Mouse (Mus musculus): ENCODE measurements at regions not wholly inside any gene's neighbourhood (a gene's known extent, or its start where the extent isn't known, plus 50 kb on each side); places are given as distances from the start of the nearest gene placed in this dataset.

DNA sequence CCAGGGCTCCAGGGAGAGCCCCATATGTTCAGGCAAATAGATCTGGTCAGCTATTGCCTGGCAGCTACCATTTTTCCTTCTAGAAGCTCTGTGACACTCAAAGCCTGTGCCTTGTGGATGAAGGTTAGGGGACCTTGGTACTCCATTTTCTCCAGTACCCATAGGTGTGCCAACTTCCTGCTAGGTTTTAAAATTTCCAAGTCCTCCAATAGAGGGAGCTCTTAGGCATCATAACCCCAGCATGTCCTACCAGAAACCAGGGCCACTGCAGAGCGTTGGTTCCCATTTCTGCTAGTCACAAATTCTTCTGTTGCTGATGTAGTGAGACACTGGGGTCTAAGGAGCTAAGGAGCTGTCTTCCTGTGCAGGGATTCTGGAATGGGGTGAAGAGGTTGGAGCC lies 165.3 kb upstream of the Glra1 start:
- DNase-seq (ENCODE audit: low spot score), result no peak

GRCm38 (mm10) chr11:55772538-55772937 lies 164.5 kb upstream of the Glra1 start:
- DNase-seq (ENCODE audit: low spot score), result no peak

DNA sequence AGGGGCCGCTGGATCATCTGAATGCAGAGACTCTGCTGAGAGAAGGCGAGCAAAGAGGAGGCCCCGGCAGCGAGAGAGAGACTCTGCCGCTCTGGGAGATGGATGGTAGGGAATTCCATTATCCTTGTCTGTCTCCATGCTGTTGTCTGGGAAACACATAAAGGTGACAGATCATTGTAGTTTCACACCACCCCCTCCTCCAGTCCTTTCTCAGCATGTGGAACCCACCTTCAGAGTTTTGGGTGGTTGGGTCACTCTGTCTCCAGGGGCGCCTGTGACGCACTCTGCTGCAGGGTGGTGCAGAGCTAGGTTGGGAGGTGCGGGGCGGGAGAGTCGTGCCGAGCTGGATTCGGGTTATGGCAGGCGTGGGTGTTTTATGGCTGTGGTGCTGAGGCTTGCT lies 164.1 kb upstream of the Glra1 start:
- DNase-seq (ENCODE audit: low spot score), result no peak

DNA sequence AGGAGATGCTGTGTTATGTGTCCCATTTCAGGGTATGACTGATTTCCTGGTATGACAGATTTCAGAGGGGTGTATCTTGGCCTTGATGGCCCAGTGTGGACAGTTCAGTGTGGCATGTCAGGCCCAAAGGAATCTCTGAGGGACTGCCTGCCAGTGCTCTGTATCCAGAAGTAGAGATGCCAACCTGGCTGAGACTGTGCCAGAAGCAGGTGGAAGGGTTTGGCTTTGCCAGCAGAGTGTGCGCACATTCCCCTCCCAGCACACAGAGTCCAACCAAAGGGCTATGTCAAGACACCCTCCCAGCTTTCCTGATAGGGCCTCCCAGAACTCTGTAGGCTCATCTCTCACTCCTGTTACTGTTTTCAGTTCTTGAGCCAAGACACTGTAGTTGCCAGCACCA lies 156.8 kb upstream of the Glra1 start:
- DNase-seq (ENCODE audit: low spot score), result no peak
